Mouse (Mus musculus) kidney, postnatal 4 days (tissue): ENCODE data around the gene Srsf7.

Experiments used
- DNase-seq, 2 experiments: peaks; one replicate each; pipeline ENCODE4 v3.0.0; 2021; ENCODE audit warnings: mixed read lengths in 2 of 2

Srsf7 gene

DNA sequence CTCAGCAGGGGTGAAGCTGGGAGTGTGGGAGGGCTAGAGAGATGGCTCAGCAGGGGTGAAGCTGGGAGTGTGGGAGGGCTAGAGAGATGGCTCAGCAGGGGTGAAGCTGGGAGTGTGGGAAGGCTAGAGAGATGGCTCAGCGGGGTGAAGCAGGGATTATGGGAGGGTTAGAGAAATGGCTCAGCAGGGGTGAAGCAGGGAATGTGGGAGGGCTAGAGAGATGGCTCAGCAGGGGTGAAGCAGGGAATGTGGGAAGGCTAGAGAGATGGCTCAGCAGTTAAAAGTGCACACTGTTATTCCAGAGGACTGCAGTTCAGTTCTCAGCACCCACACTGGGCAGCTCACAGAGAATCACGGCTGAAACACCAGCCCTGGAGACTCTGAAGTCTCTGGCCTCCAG lies 53.5 kb downstream of the Srsf7 start:
- no peak for DNase-seq

DNA sequence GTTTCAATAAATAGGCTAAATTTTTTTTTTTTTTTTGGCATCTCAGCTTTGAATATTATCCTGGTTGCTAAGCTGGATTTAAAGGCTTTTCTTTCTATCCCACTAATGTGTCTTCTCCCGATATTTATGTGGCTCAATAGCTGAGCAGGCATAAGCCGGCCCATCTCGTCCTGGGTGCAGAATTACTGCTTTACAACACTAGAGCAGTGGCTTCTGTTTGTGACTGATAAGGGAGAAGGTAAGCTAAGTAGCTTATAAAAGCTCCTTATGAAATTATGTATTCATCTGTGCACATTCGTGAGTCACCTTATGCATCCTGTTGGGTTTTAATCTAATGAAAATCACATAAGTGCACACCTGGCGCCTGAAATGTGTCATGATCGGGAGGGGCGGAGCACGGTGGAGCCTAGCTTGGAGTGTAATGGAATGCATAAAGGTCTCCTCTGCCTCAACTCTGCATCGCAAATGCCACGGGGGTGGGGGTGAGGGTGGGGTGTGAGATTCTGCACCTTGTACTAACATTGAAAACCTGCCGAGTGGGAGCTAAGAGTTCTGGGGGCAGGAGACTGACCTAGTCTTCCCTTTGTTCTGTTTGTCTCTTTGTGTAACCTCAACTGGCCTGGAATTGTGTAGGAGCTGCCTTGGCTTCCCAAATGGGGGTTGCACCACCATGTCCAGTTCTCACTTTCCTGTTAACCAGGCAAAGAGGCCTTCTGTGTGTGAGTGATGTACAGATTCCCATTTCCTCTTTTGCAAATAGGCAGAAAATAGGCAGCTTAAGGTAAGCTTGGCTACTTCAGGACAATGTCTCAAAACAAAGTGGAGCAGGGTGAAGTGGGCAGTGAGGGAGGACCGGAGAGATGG lies 54.1 kb downstream of the Srsf7 start:
- no peak for DNase-seq

DNA sequence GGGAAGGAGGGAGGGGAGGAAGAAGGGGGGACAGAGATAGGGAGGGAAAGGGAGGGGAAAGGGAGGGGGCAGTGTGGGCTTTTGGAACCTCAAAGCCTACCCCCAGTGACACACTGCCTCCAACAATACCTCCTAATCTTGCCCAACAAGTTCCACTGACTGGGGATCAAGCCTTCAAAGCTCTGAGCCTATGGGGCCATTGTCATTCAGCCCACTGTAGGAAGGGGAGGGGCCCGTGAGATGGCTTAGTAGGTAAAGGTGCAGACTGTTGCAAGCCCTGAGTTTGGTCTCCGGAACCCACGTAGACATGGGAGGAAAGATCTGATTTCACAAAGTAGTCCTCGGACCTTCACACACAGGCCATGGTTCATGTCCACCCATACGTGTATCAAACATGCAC lies 55.8 kb downstream of the Srsf7 start:
- no peak for DNase-seq
